Mouse (Mus musculus) left cerebral cortex, adult 9 months (tissue): ENCODE data around the gene Hoxa9.

Experiments
- DNase-seq, 2 experiments: peaks; one replicate each; pipeline ENCODE4 v3.0.0; 2022; ENCODE audit warnings: low spot score in 2 of 2

Gene Hoxa9

GRCm38 (mm10) chr6:52244471-52245039 lies 13.7 kb upstream of the Hoxa9 start:
- no peak for DNase-seq

DNA sequence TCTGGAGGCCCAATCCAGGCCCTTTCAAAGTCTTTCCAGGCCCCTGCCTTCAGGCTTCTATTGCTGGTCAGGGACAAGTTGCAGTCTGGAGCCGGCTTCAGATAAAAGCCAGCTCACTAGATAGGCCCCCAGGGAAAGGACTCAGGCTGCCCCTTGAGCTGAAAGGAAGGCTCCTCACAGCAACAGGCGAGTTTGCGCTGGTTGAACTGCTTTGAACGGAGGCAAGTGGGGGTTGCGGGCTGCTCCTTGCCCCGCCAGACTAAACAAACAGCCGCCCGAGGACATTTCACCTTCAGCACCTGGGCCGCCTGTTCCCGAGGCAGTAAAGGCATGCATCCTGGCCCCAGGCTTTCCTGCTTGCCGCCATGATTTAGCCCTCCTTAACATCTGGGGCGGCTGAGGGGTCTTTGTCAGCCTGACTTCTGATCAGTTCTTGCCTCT lies 12.8 kb upstream of the Hoxa9 start:
- no peak for DNase-seq

GRCm38 (mm10) chr6:52242801-52243332 lies 12.0 kb upstream of the Hoxa9 start:
- no peak for DNase-seq

DNA sequence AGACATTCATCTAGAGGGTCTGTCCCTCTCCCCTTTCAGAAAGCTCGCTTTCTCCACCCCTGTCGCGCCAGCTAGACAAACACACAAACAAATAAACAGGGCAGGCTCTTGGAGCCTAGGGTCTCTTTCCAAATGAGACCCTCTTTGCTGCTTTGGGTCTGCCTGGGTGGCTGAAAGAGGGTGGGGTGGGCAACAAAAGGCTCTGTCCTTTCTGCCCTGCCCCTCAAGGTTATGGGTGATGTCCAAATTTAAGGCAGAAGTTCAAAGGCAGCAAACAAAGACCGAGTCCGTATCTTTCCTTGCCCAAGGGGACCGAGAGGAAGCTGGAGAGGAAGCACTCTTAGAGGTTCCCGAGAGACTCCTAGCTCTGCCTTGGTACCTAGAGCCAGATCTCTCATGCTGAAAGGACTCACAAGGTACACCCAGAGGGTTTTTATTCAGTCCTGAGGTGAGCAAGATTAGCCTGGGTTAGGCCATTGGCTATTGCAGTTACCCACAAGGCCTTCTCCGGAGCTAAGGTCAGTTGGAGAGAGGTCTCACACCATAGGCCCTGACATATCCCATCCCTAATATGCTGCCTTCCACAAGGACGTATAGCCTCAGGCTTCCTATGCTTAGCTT lies 10.2 kb upstream of the Hoxa9 start:
- DNase-seq = no peak

- peak in 1 of 2 experiments; percentile 30 for DNase-seq
These were observed 9.6 kb upstream of the Hoxa9 start, which contains the start of gene Hoxa10 for GRCm38 (mm10) chr6:52240389-52241000. TSS of gene Hoxa10 (minus strand) at chr6:52240854.

DNA sequence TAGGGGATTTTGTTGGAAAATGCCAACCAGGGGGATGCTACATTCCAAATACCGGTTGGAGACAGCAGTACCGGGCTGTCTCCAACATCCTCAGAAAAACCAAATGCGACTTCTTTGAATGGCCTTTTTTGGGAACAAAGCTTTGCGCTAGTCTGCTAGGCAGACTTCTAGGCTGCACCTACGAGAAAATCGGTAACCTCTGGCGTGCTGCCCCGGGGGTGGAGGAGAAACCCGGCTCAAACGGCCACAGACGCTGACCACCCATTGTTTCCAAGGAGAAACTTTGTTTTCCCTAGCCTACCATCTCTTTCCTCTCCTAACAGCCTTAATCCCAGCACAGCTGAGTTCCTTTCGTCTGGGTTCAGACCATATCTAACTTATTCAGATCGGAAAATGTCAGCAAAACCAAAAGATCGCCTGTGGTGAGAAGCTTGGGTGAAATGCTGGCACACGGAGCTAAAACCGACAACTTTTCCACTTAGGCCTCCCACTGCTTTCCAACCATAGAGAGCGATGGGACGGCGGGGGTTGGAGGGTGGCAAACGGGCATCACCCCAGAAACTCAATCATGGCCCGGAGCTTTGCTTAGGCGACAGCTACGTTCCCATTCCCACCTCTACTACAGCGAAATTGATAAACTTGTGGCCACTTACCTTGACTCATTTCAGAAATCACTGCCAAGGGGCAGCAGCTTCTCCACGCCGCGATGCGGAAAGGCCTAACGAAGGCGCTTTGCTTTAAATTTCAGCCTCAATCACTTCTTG lies 8.9 kb upstream of the Hoxa9 start:
- no peak for DNase-seq

DNA sequence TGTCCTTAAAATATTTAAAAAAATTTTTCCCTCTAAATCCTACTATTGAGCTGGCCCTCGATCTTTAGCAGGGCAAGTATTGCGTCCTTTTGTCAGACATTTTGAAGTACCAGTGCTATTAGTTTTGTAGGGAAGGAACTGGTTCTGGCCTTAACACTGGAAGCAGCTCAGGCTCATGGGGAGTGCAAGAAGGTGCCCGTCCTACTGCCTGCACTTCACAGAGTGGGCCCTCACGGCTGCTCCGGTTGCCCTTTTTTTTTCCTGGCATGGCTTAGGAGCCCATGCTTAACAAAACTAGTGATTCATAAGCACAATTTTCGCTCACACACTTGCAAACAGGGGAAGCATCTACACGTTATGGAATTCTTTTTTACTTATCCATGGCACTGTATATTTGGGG lies 8.1 kb upstream of the Hoxa9 start:
- DNase-seq = no peak

DNA sequence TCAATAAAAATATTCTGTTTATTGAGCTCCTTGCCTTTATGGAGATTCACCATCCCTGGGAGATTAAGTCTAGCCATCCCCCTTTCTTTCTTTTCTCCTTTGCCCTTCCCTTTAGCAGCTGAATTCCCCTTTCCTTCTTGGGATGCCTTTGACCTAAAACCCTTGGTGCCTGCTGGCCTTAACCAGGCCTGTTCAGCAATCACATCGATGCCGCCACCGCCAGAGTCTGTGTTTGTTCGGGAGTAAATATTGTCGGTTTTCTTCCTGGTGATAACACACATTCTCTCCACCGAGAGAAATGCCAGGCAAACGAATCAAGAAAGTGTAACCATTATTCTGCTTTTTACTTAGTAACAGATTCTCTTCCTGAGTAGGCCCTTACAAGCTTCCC lies 7.3 kb upstream of the Hoxa9 start:
- no peak for DNase-seq

DNA sequence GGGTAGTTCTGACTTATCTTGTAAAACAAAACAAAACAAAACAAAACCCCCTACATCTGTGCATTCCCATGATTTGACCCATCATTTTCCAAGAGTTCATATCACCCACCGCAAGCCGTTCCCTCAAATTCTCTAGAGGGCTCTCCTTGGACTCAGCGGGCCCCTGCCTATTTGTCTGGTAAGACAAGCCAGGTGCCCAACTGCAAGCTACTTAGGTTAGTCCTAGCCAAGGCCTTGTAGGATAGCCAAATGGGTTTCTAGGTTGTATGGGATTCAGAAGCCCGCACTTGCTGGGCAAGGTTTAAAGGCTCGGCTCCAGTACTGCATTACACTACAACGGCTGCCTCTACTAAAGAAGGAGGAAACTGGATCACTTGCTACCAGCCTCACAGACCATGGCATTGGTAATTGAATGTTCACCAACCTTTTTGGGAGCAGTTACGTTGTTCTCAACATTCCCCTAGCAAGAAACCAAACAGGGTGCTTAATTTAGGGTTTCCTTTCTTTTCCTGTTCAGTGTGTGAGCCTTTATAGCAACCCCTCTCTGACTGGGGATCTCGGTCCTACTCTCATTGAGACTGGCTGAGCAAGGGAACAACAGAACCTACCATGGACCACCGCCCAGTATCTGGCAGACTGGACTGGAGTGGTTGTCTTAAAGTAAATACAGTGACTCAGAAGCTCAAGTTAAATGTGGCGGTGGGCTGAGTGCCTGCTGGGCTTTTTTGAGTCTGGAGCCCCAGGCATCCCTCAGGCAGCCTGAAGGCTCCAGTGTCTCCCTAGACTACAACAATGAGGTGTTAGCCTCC lies 6.7 kb upstream of the Hoxa9 start:
- no peak for DNase-seq

- DNase-seq = no peak
These were observed 5.9 kb upstream of the Hoxa9 start for GRCm38 (mm10) chr6:52236806-52237205.

GRCm38 (mm10) chr6:52235866-52236265 lies 5.0 kb upstream of the Hoxa9 start:
- no peak for DNase-seq

DNA sequence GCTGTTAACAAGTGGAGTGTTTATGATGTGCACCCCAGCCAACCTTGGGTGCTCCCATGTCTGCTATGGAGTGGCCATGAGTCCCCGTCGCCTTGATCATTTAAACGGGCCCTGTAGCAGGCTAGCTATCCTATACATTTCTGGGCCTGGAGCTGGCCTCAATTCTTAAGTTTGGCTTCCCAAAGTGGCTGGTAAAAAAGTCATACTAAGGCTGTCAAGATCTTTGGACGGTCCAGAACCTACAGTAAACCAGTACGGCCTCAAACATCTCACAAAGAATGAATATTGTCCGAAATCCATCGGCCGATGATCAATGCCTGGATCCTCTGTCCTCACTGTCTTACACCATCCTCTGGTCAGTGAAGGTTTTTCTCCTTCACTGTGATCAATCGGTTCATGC lies 4.4 kb upstream of the Hoxa9 start:
- DNase-seq = no peak

GRCm38 (mm10) chr6:52234428-52235140 lies 3.7 kb upstream of the Hoxa9 start:
- no peak for DNase-seq

DNA sequence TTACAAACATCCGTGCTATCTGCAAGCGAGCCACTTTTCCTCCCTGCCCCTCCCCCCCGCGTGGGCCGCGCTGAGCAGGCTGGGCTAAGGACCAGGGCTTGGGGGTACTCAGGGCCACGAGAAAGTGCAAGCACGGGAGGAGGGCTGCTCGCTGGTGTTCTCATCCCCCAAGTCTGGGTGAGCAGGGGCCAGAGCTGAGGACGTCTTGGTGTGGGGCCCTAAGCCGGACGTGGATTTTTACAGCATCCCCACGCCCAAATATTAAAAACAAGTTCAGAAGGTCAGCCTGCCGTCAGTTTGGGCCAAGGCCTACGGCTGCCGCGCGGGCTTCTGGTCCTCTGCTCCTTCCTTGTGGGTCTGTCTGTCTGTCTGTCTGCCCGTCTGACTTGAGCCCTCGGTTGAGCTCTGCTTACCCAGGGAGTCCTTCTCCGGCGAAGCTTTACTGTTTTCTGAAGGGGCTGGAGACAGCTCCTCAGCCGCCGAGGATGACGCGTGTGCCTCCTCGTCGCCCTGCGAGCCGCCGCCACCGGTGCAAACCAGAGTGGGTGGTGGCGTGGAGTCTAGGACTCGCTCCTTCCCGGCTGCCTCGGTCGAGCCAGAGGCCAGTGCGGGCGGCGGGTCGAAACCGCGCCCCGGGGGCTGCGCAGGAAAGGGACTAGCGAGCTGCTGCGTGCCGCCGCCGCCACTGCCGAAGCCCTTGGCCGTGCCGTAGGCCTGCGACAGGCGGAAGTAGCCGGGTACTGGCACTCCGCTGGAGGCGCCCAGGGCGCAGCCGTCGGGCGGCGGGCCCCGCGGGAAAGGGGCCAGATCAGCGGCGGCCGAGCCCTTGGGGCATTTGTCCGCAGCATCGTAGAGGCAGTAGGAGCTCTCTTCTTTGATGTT lies 2.9 kb upstream of the Hoxa9 start:
- no peak for DNase-seq

- DNase-seq = no peak
These were observed 2.2 kb upstream of the Hoxa9 start for GRCm38 (mm10) chr6:52232984-52233545.

DNA sequence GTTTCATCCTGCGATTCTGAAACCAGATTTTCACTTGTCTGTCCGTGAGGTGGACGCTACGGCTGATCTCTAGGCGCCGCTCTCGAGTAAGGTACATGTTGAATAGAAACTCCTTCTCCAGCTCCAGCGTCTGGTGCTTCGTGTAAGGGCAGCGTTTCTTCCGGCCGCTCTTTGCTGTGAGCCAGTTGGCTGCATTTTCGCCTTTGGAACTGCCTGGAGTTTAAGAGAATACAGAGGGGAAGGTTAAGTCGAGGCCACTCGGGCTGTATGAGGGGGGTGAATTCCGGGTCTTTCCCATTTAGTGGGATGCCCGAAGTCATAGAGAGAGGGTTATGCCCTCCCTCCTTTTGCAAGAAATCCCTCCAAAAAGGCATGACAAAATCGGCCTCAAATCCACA lies 1.7 kb upstream of the Hoxa9 start:
- no peak for DNase-seq

DNA sequence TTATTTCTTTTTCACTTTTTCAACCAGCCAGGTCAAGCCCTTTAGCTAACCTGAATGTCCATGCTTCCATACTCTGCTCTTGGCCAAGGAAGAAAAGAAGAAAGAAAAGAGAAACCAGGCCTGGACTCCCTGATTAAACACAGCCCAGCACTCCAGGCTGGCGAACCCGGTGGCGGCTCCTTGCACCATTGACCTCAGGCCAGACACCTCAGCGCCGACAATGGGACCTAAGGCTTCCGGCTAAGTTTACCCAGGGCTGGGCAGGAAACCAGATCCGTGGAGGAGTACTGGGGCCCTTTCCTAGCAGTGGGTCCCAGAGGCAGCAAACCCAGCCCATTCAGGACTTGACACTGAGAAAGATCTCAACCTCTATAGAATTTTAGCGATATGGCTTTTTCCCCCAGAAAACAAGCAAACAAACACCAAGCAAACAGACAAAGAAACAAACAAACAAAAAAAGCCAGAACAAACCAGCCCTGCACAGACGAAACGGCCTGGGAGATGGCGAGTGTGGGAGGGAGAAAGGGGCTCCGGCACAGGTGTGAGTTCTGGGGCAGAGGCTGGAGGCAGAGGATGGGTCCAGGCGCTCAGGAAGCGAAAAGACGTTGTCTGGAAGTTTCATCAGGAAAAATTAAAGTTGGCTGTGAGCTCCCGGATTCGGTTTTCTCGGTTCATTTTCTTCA lies 1.1 kb upstream of the Hoxa9 start:
- DNase-seq = no peak

- no peak for DNase-seq
These were observed 1.1 kb downstream of the Hoxa9 start for GRCm38 (mm10) chr6:52229558-52230416.
